8 mouse cellular contexts compared by ENCODE assay signal in genomic region chr2:22894932-22895281, GRCm38 (mm10). TPM values are rescaled to one million over a fixed set of nuclear protein-coding genes. Genes with fewer than 3 reads are reported as not detected.
DNase-seq lines count a peak whose midpoint lies in the region; ATAC-seq and TF ChIP-seq lines count a peak whose summit lies in the region.

No protein-coding gene starts in this region.

- H3K4me1 ChIP-seq in limb, embryonic 13.5 days = peaks cover 4% of the 10 kb centered on the region; the same call in 1 of the 2 replicates
- no peaks in the 10 kb centered on the region for H3K4me1 ChIP-seq in olfactory bulb, adult 2 months (ENCODE audit: control insufficient read depth, insufficient read depth, low read length)

- H3K27ac ChIP-seq in limb, embryonic 13.5 days = no peak overlapping the region
- peak overlapping the region; percentile 68 for H3K27ac ChIP-seq in olfactory bulb, adult 2 months (ENCODE audit: insufficient read depth, low read depth, low read length)

- no peaks in the 10 kb centered on the region for H3K9me3 ChIP-seq in limb, embryonic 13.5 days

- H3K4me2 ChIP-seq in limb, embryonic 13.5 days (replicated peaks) = peak overlapping the region; percentile 84

- H3K36me3 ChIP-seq in limb, embryonic 13.5 days = no peaks in the 10 kb centered on the region

- no peaks in the 10 kb centered on the region for H3K27me3 ChIP-seq in limb, embryonic 13.5 days

- no peak for TF ChIP-seq POLR2A in olfactory bulb, adult 2 months (IDR thresholded peaks at IDR 0.05; ENCODE audit: insufficient read depth, low read depth, low read length)

- peak; percentile 55; the same call in 1 of the 2 replicates for ATAC-seq in limb, embryonic 13.5 days (ENCODE audit: low FRiP score, low read depth)
- no peak for ATAC-seq in megakaryocyte-erythroid progenitor cell, adult 5-6 weeks (replicated peaks; ENCODE audit: low FRiP score, low TSS enrichment, poor library complexity, severe bottlenecking)

- peak overlapping the region; percentile 75 for H3K9ac ChIP-seq in limb, embryonic 13.5 days

- no peak for TF ChIP-seq CTCF in olfactory bulb, adult 2 months (IDR thresholded peaks at IDR 0.05; ENCODE audit: insufficient read depth, low read depth, low read length)

- 26% methylated on average over 9 of the region's 9 CpGs for WGBS in limb, embryonic 13.5 days
- WGBS in olfactory bulb, adult 2 months = 17% methylated on average over 9 of the region's 9 CpGs

- DNase-seq in adrenal gland, postnatal 10 days = peak; percentile 4
- no peak for DNase-seq in adrenal gland, adult 2 months
- DNase-seq in retina, adult 2 months (ENCODE audit: low read depth, low spot score) = peak; percentile 0
- DNase-seq in retina, postnatal 1 day = no peak
- no peak for DNase-seq in adrenal gland, postnatal 25 days

- H3K4me3 ChIP-seq in limb, embryonic 13.5 days = peak overlapping the region; percentile 65
- peak overlapping the region; percentile 91 for H3K4me3 ChIP-seq in olfactory bulb, adult 2 months (ENCODE audit: insufficient read depth, low read depth, low read length)

RNA-seq across cellular contexts. Expression of gene Pdss1, which starts 0.4 kb away (rescaled TPM):
- total RNA-seq in adrenal gland, postnatal 10 days (2021) = 10 to 100 TPM; 17.8 to 22.0 TPM
- 10 to 100 TPM in 1 of 2 experiments, 1 to 10 TPM in 1; 8.6 to 10.6 TPM for total RNA-seq in adrenal gland, adult 2 months (2021)
- 3.3 and 5.0 TPM in 2 replicates for polyA plus RNA-seq in adrenal gland, adult 2 months (2012; rRNA removed)
- polyA plus RNA-seq in limb, embryonic 13.5 days (2015; fragmentation: Nextera tagmentation; extraction: Ambion mirVana) = 17.7 and 18.7 TPM in 2 replicates
- not detected in 2 replicates for polyA plus RNA-seq in olfactory bulb, adult 2 months (2012; ENCODE audit: insufficient read depth, insufficient read length, low replicate concordance, missing spikeins)
- total RNA-seq in adrenal gland, postnatal 25 days (2021) = 6.7 and 7.5 TPM in 2 replicates
- 38.8 and 51.6 TPM in 2 replicates for total RNA-seq in megakaryocyte-erythroid progenitor cell, adult 5-6 weeks (2014; fragmentation: Nextera tagmentation)
- 25.8 and 29.5 TPM in 2 replicates for total RNA-seq in megakaryocyte-erythroid progenitor cell, adult 5-6 weeks (2017)

Comparison
In these comparisons a context has a peak if more than half of its experiments do, and no peak if none do; other contexts are left out.
1. DNase-seq: peak in adrenal gland, postnatal 10 days (single experiment) and retina, adult 2 months (single experiment); none in adrenal gland, adult 2 months (single experiment), retina, postnatal 1 day (single experiment) and adrenal gland, postnatal 25 days (single experiment).